11 mouse cellular contexts compared by ENCODE assay signal in genomic region chr7:130327603-130328365, GRCm38 (mm10).
DNase-seq lines count a peak whose midpoint lies in the region; ATAC-seq and TF ChIP-seq lines count a peak whose summit lies in the region.
"Had no signal": no experiment of that assay in that cellular context is flagged by ENCODE, and none has a peak within 500 bp of the region (broad histone marks: within the 10 kb centered on the region; RNA-seq: fewer than 3 reads in every experiment).

No protein-coding gene starts in this region.

- peak; percentile 39 to 52 for DNase-seq in cerebellum, postnatal 10 days
- DNase-seq in cerebellum, adult 11-12 months, result no peak
- peak; percentile 75 for DNase-seq in brain, embryonic 14.5 days (ENCODE audit: low read depth)
- DNase-seq in ovary, postnatal 14 days (ENCODE audit: low spot score), result no peak
- no peak for DNase-seq in adipocyte (ENCODE audit: low spot score)
- no peak for DNase-seq in urinary bladder, postnatal 4 days (ENCODE audit: low spot score in 2 of 2)
- DNase-seq: B cell, adult 2 months; cerebellum, postnatal 36 days; liver had no signal

- no peak for TF ChIP-seq POLR2A in brain, embryonic 14.5 days (IDR thresholded peaks at IDR 0.05; ENCODE audit: borderline replicate concordance, extremely low read depth, insufficient read depth, insufficient read length, poor library complexity, severe bottlenecking)

- H3K4me3 ChIP-seq in forebrain, embryonic 15.5 days, result no peak overlapping the region
- H3K4me3 ChIP-seq in midbrain, embryonic 12.5 days, result peak overlapping the region; percentile 17

- H3K36me3 ChIP-seq in forebrain, embryonic 15.5 days, result no peaks in the 10 kb centered on the region
- no peaks in the 10 kb centered on the region for H3K36me3 ChIP-seq in midbrain, embryonic 12.5 days

- peaks cover 18% of the 10 kb centered on the region for H3K4me1 ChIP-seq in forebrain, embryonic 15.5 days
- H3K4me1 ChIP-seq in midbrain, embryonic 12.5 days, result peaks cover 15% of the 10 kb centered on the region

- peak overlapping the region; percentile 33 for H3K4me2 ChIP-seq in forebrain, embryonic 15.5 days (replicated peaks)
- peak overlapping the region; percentile 43 for H3K4me2 ChIP-seq in midbrain, embryonic 12.5 days (replicated peaks)

- H3K9ac ChIP-seq in forebrain, embryonic 15.5 days (replicated peaks), result 0 out of 2 replicates have a peak overlapping the region, but pooled peaks have one; percentile 7
- peak overlapping the region; percentile 31; the same call in 1 of the 2 replicates for H3K9ac ChIP-seq in midbrain, embryonic 12.5 days (replicated peaks)

- no peaks in the 10 kb centered on the region for H3K9me3 ChIP-seq in forebrain, embryonic 15.5 days
- no peaks in the 10 kb centered on the region for H3K9me3 ChIP-seq in midbrain, embryonic 12.5 days

- 8% methylated on average over 15 of the region's 15 CpGs for WGBS in forebrain, embryonic 15.5 days
- WGBS in midbrain, embryonic 12.5 days, result 5% methylated on average over 15 of the region's 15 CpGs

- no peaks in the 10 kb centered on the region for H3K27me3 ChIP-seq in forebrain, embryonic 15.5 days
- H3K27me3 ChIP-seq in midbrain, embryonic 12.5 days, result peaks cover 55% of the 10 kb centered on the region

- TF ChIP-seq CTCF in brain, embryonic 14.5 days (IDR thresholded peaks at IDR 0.05; ENCODE audit: borderline replicate concordance, extremely low read depth, insufficient read depth, insufficient read length), result no peak

- no peak for ATAC-seq in forebrain, embryonic 15.5 days (replicated peaks)
- ATAC-seq in midbrain, embryonic 12.5 days (ENCODE audit: low FRiP score, low read depth), result peak; percentile 71

- no peak overlapping the region for H3K27ac ChIP-seq in forebrain, embryonic 15.5 days (replicated peaks)
- peak overlapping the region; percentile 25; the same call in 1 of the 2 replicates for H3K27ac ChIP-seq in midbrain, embryonic 12.5 days (replicated peaks)

Comparison
In these comparisons a context has a peak if more than half of its experiments do, and no peak if none do; other contexts are left out.
1. DNase-seq: peak in cerebellum, postnatal 10 days (2 of 2) and brain, embryonic 14.5 days (single experiment); none in cerebellum, adult 11-12 months (single experiment), ovary, postnatal 14 days (single experiment), adipocyte (single experiment) and urinary bladder, postnatal 4 days (0 of 2).